8 mouse cellular contexts compared by ENCODE assay signal in the genomic region with DNA sequence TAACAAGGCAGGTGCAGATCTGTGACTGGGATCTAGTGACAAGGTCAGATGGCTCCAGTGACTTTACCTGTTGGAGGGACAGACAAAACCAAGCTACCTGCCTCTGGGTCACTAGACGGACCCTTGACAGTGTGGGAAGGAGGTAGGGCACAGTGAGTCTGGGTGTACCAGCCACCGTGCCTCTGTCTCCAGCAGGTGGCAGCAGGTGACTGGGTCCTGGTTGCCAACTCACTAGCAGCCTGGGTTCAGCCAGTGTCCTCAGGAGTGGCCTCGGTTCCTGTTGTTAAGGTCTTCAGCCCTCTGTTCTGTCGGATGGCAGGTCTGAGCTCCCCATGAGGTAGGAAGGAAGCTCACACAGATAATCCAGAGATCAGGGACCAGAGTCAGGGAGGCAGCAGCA. TPM values are rescaled to one million over a fixed set of nuclear protein-coding genes. Genes with fewer than 3 reads are reported as not detected.
A peak's percentile ranks its signal among the peaks of the same experiment; 100 is the strongest.
DNase-seq lines count a peak whose midpoint lies in the region.

No protein-coding gene starts in this region.

- peak; percentile 15 to 25 for DNase-seq in B cell, adult 2 months
- peak; percentile 70 for DNase-seq in adrenal gland, adult 18-20 months (ENCODE audit: low spot score in 2 of 2)
- DNase-seq in embryo, embryonic 11 days = peak; percentile 85
- peak; percentile 71 for DNase-seq in heart, postnatal 4 days
- peak; percentile 30 for DNase-seq in layer of hippocampus, adult 9-10 months (ENCODE audit: low spot score)
- peak; percentile 67 for DNase-seq in lung, postnatal 14 days
- peak; percentile 72 for DNase-seq in right cerebral cortex, adult 18-20 months
- DNase-seq in natural killer cell, adult 2 months (ENCODE audit: low spot score in 2 of 2) = no peak

RNA-seq across cellular contexts. Expression of gene Pax7, which starts 43.9 kb away (rescaled TPM):
- total RNA-seq in adrenal gland, adult 18-20 months (2021) = not detected
- total RNA-seq in heart, postnatal 4 days (2021) = not detected

Comparison
In these comparisons a context has a peak if more than half of its experiments do, and no peak if none do; other contexts are left out.
1. DNase-seq: peak in B cell, adult 2 months (2 of 2), adrenal gland, adult 18-20 months (2 of 2), embryo, embryonic 11 days (single experiment), heart, postnatal 4 days (single experiment), layer of hippocampus, adult 9-10 months (single experiment), lung, postnatal 14 days (single experiment) and right cerebral cortex, adult 18-20 months (single experiment); none in natural killer cell, adult 2 months (0 of 2).